ENCODE assay signal across 8 mouse cellular contexts in the genomic region with DNA sequence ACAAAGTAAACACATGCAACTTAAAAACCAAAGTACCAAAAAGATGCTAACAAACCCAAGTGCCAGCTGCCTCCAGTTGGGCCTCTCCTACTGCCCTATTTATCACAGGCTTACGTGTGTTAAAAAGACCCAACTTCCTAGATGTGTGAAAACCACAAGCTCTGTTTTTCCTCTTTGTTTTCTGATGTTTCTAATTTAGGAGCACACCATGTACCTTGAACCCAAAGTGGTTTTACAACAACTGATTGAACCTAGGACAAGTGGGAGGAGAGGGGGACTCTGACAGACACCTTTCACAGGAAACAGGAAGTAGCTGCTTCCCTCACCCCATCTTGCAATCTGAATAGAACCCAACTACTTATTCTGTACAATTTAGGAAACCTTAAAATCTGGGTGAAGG. TPM values are rescaled to one million over a fixed set of nuclear protein-coding genes. Genes with fewer than 3 reads are reported as not detected.
DNase-seq lines count a peak whose midpoint lies in the region; ATAC-seq and TF ChIP-seq lines count a peak whose summit lies in the region.

No protein-coding gene starts in this region.

- H3K9me3 ChIP-seq in lung, postnatal 0 days (ENCODE audit: low read length): no peaks in the 10 kb centered on the region
- no peaks in the 10 kb centered on the region for H3K9me3 ChIP-seq in intestine, embryonic 16.5 days (ENCODE audit: control insufficient read depth, low read length)

- intact Hi-C loops in gastrocnemius, adult 2 months (cut with DNase I): no loop called here
- intact Hi-C loops in gastrocnemius, postnatal 36 days (cut with DNase I): loop anchor here (10.0 kb wide), 1 partner anchor 160 kb away; no protein-coding TSS in a partner anchor

- H3K4me3 ChIP-seq in gastrocnemius, adult 2 months: no peak overlapping the region
- no peak overlapping the region for H3K4me3 ChIP-seq in lung, postnatal 0 days (ENCODE audit: low read depth, low read length)
- no peak overlapping the region for H3K4me3 ChIP-seq in intestine, embryonic 16.5 days (ENCODE audit: low read length)

- no peak for TF ChIP-seq CTCF in gastrocnemius, adult 2 months (IDR thresholded peaks at IDR 0.05)
- TF ChIP-seq CTCF in lung, postnatal 0 days (IDR thresholded peaks at IDR 0.05): no peak

- H3K27ac ChIP-seq in gastrocnemius, adult 2 months: peak overlapping the region; percentile 53
- peak overlapping the region; percentile 69 for H3K27ac ChIP-seq in lung, postnatal 0 days (ENCODE audit: low read length)
- peak overlapping the region; percentile 88 for H3K27ac ChIP-seq in intestine, embryonic 16.5 days (ENCODE audit: low read length)

- TF ChIP-seq EP300 in lung, postnatal 0 days (IDR thresholded peaks at IDR 0.05): no peak

- DNase-seq in gastrocnemius, adult 2 months: no peak
- DNase-seq in gastrocnemius, postnatal 36 days: no peak
- DNase-seq in lung, postnatal 0 days (ENCODE audit: low spot score): no peak
- no peak for DNase-seq in lung, postnatal 10 days
- DNase-seq in thymus, postnatal 0 days (ENCODE audit: low spot score): peak; percentile 83
- no peak for DNase-seq in cerebellum, postnatal 14 days
- DNase-seq in retina, postnatal 1 day: no peak

- 45% methylated on average over 1 of the region's 1 CpGs for WGBS in lung, postnatal 0 days
- 44% methylated on average over 1 of the region's 1 CpGs for WGBS in intestine, embryonic 16.5 days

- ATAC-seq in lung, postnatal 0 days: no peak
- ATAC-seq in intestine, embryonic 16.5 days: peak; percentile 77

- no peak overlapping the region for H3K9ac ChIP-seq in lung, postnatal 0 days (replicated peaks; ENCODE audit: low read depth)
- no peak overlapping the region for H3K9ac ChIP-seq in intestine, embryonic 16.5 days (ENCODE audit: low read depth, low read length)

- no peaks in the 10 kb centered on the region for H3K36me3 ChIP-seq in lung, postnatal 0 days (ENCODE audit: insufficient read depth, low read length)
- H3K36me3 ChIP-seq in intestine, embryonic 16.5 days (ENCODE audit: control insufficient read depth, insufficient read depth, low read length): peaks cover 6% of the 10 kb centered on the region

- H3K4me1 ChIP-seq in lung, postnatal 0 days (ENCODE audit: insufficient read depth, low read depth, low read length): peaks cover 6% of the 10 kb centered on the region
- H3K4me1 ChIP-seq in intestine, embryonic 16.5 days (ENCODE audit: control insufficient read depth, insufficient read depth, low read length): peaks cover 21% of the 10 kb centered on the region

- H3K27me3 ChIP-seq in lung, postnatal 0 days (replicated peaks; ENCODE audit: insufficient read depth, low read length): no peaks in the 10 kb centered on the region
- H3K27me3 ChIP-seq in intestine, embryonic 16.5 days (replicated peaks; ENCODE audit: control insufficient read depth, insufficient read depth, low read length): no peaks in the 10 kb centered on the region

- no peak overlapping the region for H3K4me2 ChIP-seq in lung, postnatal 0 days (replicated peaks; ENCODE audit: low read depth, low read length)
- H3K4me2 ChIP-seq in intestine, embryonic 16.5 days (ENCODE audit: low read depth, low read length): no peak overlapping the region

RNA-seq across cellular contexts. Expression of a gene that starts 23.3 kb away (rescaled TPM):
- 10 to 100 TPM; 21.6 to 34.8 TPM for total RNA-seq in gastrocnemius, adult 2 months (2021)
- total RNA-seq in gastrocnemius, postnatal 36 days (2021): 10 to 100 TPM; 21.4 to 29.2 TPM
- 84.8 and 92.3 TPM in 2 replicates for polyA plus RNA-seq in lung, postnatal 0 days (2015; fragmentation: Nextera tagmentation; extraction: Ambion mirVana)
- polyA plus RNA-seq in intestine, embryonic 16.5 days (2015; fragmentation: Nextera tagmentation; extraction: Ambion mirVana): 238 and 263 TPM in 2 replicates
- 246 and 259 TPM in 2 replicates for polyA plus RNA-seq in thymus, postnatal 0 days (2015; fragmentation: Nextera tagmentation; extraction: Ambion mirVana)

RNA-seq across cellular contexts. Expression of a gene that starts 36.4 kb away (rescaled TPM):
- 10 to 100 TPM; 29.9 to 32.0 TPM for total RNA-seq in gastrocnemius, adult 2 months (2021)
- total RNA-seq in gastrocnemius, postnatal 36 days (2021): 10 to 100 TPM; 24.9 to 27.1 TPM
- 7.9 and 8.2 TPM in 2 replicates for polyA plus RNA-seq in lung, postnatal 0 days (2015; fragmentation: Nextera tagmentation; extraction: Ambion mirVana)
- polyA plus RNA-seq in intestine, embryonic 16.5 days (2015; fragmentation: Nextera tagmentation; extraction: Ambion mirVana): 9.6 and 11.1 TPM in 2 replicates
- 12.2 and 15.9 TPM in 2 replicates for polyA plus RNA-seq in thymus, postnatal 0 days (2015; fragmentation: Nextera tagmentation; extraction: Ambion mirVana)

RNA-seq across cellular contexts. Expression of a gene that starts 56.1 kb away (rescaled TPM):
- total RNA-seq in gastrocnemius, adult 2 months (2021): 1 to 10 TPM; 1.4 to 2.9 TPM
- total RNA-seq in gastrocnemius, postnatal 36 days (2021): 1 to 10 TPM; 1.4 to 2.2 TPM
- 30.0 and 31.1 TPM in 2 replicates for polyA plus RNA-seq in lung, postnatal 0 days (2015; fragmentation: Nextera tagmentation; extraction: Ambion mirVana)
- 6.2 and 6.6 TPM in 2 replicates for polyA plus RNA-seq in intestine, embryonic 16.5 days (2015; fragmentation: Nextera tagmentation; extraction: Ambion mirVana)
- polyA plus RNA-seq in thymus, postnatal 0 days (2015; fragmentation: Nextera tagmentation; extraction: Ambion mirVana): 8.0 and 9.2 TPM in 2 replicates
